Mouse (Mus musculus) testis, adult 2 months (tissue): Measurements from ENCODE around the gene Ccdc194.

Experiments used
- CTCF ChIP-seq: fragments of 200-500 bp; IDR thresholded peaks from 2 replicates; pipeline ENCODE4 v1.5.1; 2012; ENCODE audit warnings: low read depth, mild to moderate bottlenecking, inconsistent platforms, low read length, moderate library complexity; ENCODE audit not compliant: control insufficient read depth, insufficient read depth, insufficient replicate concordance
- POLR2A ChIP-seq: fragments of 200-500 bp; IDR thresholded peaks from 2 replicates; pipeline ENCODE4 v1.6.1; 2012; ENCODE audit warnings: low read depth, mild to moderate bottlenecking, inconsistent platforms, low read length, moderate library complexity; ENCODE audit not compliant: control insufficient read depth

GRCm38 (mm10) chr8:71535663-71536062 lies 10.2 kb upstream of the Ccdc194 start:
- no peak for TF ChIP-seq CTCF
- no peak for TF ChIP-seq POLR2A
